Mouse (Mus musculus): ENCODE measurements around the gene Rtraf.
"Not testable (repeated sequence)": the region's sequence is repeated elsewhere in the genome, so short reads cannot be mapped to it uniquely, and the experiment has no call there.

GRCm38 (mm10) chr14:19865121-19865520 is 41.5 kb upstream of the Rtraf start:
- not testable (repeated sequence) for TF ChIP-seq CTCF, POLR2A (IDR thresholded peaks at IDR 0.05; ENCODE audit: insufficient read depth, low read depth, low read length)

All from olfactory bulb, adult 2 months (tissue).